26 mouse cellular contexts compared by ENCODE assay signal in genomic region chr16:88131103-88131502, GRCm38 (mm10).
"Had no signal": no experiment of that assay in that cellular context is flagged by ENCODE, and none has a peak within 500 bp of the region (broad histone marks: within the 10 kb centered on the region; RNA-seq: fewer than 3 reads in every experiment).

No protein-coding gene starts in this region.

- H3K36me3 ChIP-seq: embryonic facial prominence, embryonic 10.5 days; embryonic facial prominence, embryonic 12.5 days; embryonic facial prominence, embryonic 13.5 days; embryonic facial prominence, embryonic 15.5 days; forebrain, embryonic 10.5 days; forebrain, embryonic 12.5 days; forebrain, embryonic 15.5 days; heart, embryonic 10.5 days had no signal

- DNase-seq: cerebellum, adult 9-10 months; cerebellum, adult 9-11 months; cerebellum, postnatal 10 days; cerebellum, postnatal 14 days; cerebellum, postnatal 25 days; cerebellum, postnatal 36 days; embryo, embryonic 11 days; forebrain, postnatal 0 days; gastrocnemius, adult 2 months; gastrocnemius, postnatal 10 days; gastrocnemius, postnatal 14 days; gastrocnemius, postnatal 25 days; gastrocnemius, postnatal 36 days; heart, adult 11 months; heart, adult 18-20 months; heart, adult 2 months had no signal

- H3K27ac ChIP-seq: embryonic facial prominence, embryonic 10.5 days; embryonic facial prominence, embryonic 12.5 days; embryonic facial prominence, embryonic 13.5 days; embryonic facial prominence, embryonic 15.5 days; forebrain, embryonic 10.5 days; forebrain, embryonic 12.5 days; forebrain, embryonic 13.5 days; forebrain, embryonic 15.5 days; gastrocnemius, adult 2 months; heart, adult 2 months; heart, embryonic 10.5 days had no signal

- H3K4me1 ChIP-seq: embryonic facial prominence, embryonic 10.5 days; embryonic facial prominence, embryonic 12.5 days; embryonic facial prominence, embryonic 13.5 days; embryonic facial prominence, embryonic 15.5 days; forebrain, embryonic 10.5 days; forebrain, embryonic 12.5 days; forebrain, embryonic 13.5 days; forebrain, embryonic 15.5 days; heart, embryonic 10.5 days had no signal

- H3K9me3 ChIP-seq: embryonic facial prominence, embryonic 10.5 days; embryonic facial prominence, embryonic 12.5 days; embryonic facial prominence, embryonic 13.5 days; embryonic facial prominence, embryonic 15.5 days; forebrain, embryonic 10.5 days; forebrain, embryonic 12.5 days; forebrain, embryonic 13.5 days; forebrain, embryonic 15.5 days; heart, embryonic 10.5 days had no signal

- H3K27me3 ChIP-seq: embryonic facial prominence, embryonic 12.5 days; embryonic facial prominence, embryonic 13.5 days; embryonic facial prominence, embryonic 15.5 days; forebrain, embryonic 12.5 days; forebrain, embryonic 13.5 days; forebrain, embryonic 15.5 days had no signal

- H3K9ac ChIP-seq: embryonic facial prominence, embryonic 12.5 days; embryonic facial prominence, embryonic 13.5 days; embryonic facial prominence, embryonic 15.5 days; forebrain, embryonic 12.5 days; forebrain, embryonic 13.5 days; forebrain, embryonic 15.5 days; forebrain, postnatal 0 days had no signal

- H3K4me2 ChIP-seq: embryonic facial prominence, embryonic 12.5 days; embryonic facial prominence, embryonic 13.5 days; embryonic facial prominence, embryonic 15.5 days; forebrain, embryonic 12.5 days; forebrain, embryonic 13.5 days; forebrain, embryonic 15.5 days had no signal

- H3K4me3 ChIP-seq: embryonic facial prominence, embryonic 10.5 days; embryonic facial prominence, embryonic 12.5 days; embryonic facial prominence, embryonic 13.5 days; embryonic facial prominence, embryonic 15.5 days; erythroblast, embryonic 14.5 days; forebrain, embryonic 10.5 days; forebrain, embryonic 12.5 days; forebrain, embryonic 13.5 days; forebrain, embryonic 15.5 days; gastrocnemius, adult 2 months; heart, adult 2 months; heart, embryonic 10.5 days had no signal
